Mouse (Mus musculus) limb, embryonic 15.5 days (tissue): Measurements from ENCODE around the gene Anxa6. TPM values are rescaled to one million over a fixed set of nuclear protein-coding genes. Genes with fewer than 3 reads are reported as not detected.
"Not testable (repeated sequence)": the region's sequence is repeated elsewhere in the genome, so short reads cannot be mapped to it uniquely, and the experiment has no call there.

Experiments
- ATAC-seq: fragments of 200-750 bp; cut with Nextera tagmentation; 2 replicates; pipeline ENCODE4 v1.8.0; 2017; ENCODE audit warnings: low read depth, moderate TSS enrichment; ENCODE audit not compliant: insufficient number of reproducible peaks, low FRiP score, low TSS enrichment
- H3K27ac ChIP-seq: fragments of 300-500 bp; sonication (generic); 2 replicates; pipeline ENCODE4 v1.5.1; 2015; ENCODE audit warnings: moderate library complexity, mild to moderate bottlenecking, inconsistent platforms
- H3K27me3 ChIP-seq: fragments of 300-500 bp; sonication (generic); 2 replicates; pipeline ENCODE4 v1.6.1; 2015; ENCODE audit warnings: inconsistent platforms
- H3K36me3 ChIP-seq: fragments of 300-500 bp; sonication (generic); 2 replicates; pipeline ENCODE4 v1.6.1; 2015; ENCODE audit warnings: inconsistent platforms
- H3K4me1 ChIP-seq: fragments of 300-500 bp; sonication (generic); 2 replicates; pipeline ENCODE4 v1.6.1; 2015; ENCODE audit warnings: inconsistent platforms
- H3K4me2 ChIP-seq: fragments of 300-500 bp; sonication (generic); 2 replicates; pipeline ENCODE4 v1.6.1; 2015; ENCODE audit warnings: mild to moderate bottlenecking, inconsistent platforms
- H3K4me3 ChIP-seq: fragments of 300-500 bp; sonication (generic); 2 replicates; pipeline ENCODE4 v1.5.1; 2015; ENCODE audit warnings: mild to moderate bottlenecking, inconsistent platforms
- H3K9ac ChIP-seq: fragments of 300-500 bp; sonication (generic); 2 replicates; pipeline ENCODE4 v1.6.1; 2015; ENCODE audit warnings: inconsistent platforms
- H3K9me3 ChIP-seq: fragments of 300-500 bp; sonication (generic); 2 replicates; pipeline ENCODE4 v1.6.1; 2016; ENCODE audit warnings: inconsistent platforms
- WGBS: fragments of 180-500 bp; shearing (Covaris S2); methylation state at CpG from one replicate; pipeline ENCODE4 v1.1.7; 2015; 5-methylcytosine and 5-hydroxymethylcytosine counted together
- polyA plus RNA-seq: library from polyadenylated mRNA; unstranded; fragments of >200 nt; fragmentation: Nextera tagmentation; extraction: Ambion mirVana; gene quantifications from 2 replicates; pipeline ENCODE4 v1.2.1, GENCODE M21; 2015

Gene Anxa6
- polyA plus RNA-seq, 1 experiment from 2014 or later = 380 TPM

DNA sequence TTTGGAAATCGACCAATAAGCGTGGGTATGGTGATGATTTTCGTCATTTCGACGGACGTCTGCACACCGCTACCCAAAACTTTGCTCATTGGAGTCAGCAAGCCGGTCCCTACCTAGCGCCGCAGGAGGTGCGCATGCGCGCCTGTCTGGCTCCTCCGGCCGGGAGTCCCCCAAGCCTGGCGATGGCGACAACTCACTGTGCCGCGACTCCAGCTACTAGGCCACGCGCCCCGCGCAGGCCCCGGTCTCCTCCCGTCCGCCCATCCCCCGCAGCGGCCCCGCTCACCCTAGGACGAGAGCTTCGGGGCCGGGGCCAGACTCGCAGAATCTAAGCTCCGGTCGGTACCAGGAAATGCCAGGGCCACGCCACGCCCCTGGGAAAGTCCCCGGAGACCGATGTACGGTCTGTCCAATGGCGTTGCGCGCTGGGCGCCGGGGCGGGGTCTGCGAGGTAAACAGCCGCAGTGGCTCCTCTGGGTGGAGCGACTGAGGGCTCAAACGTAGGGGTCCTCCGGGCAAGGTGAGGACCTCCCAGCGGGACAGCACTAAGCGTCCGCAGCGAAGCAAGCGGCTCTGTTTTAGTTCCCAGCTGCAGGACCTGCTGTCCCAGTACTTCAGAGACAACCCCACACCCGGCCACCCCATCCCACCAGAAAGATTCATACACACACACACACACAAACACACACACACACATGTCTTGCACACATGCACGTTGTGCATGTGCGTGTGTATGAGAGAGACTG is 77.3 kb downstream of the Anxa6 start:
- Histone ChIP-seq H3K9me3 (no peaks in the 10 kb centered on the region), H3K4me1 (peaks cover 11% of the 10 kb centered on the region), H3K4me3 (peak overlapping the region; percentile 90), H3K27ac (peak overlapping the region; percentile 92), H3K9ac (peak overlapping the region; percentile 80), H3K36me3 (0 out of 2 replicates have a peak, but pooled peaks cover 2% of the 10 kb centered on the region), H3K27me3 (no peaks in the 10 kb centered on the region), H3K4me2 (peak overlapping the region; percentile 68)
- under 1% methylated on average over 59 of the region's 59 CpGs for WGBS
- ATAC-seq = peak; percentile 95

DNA sequence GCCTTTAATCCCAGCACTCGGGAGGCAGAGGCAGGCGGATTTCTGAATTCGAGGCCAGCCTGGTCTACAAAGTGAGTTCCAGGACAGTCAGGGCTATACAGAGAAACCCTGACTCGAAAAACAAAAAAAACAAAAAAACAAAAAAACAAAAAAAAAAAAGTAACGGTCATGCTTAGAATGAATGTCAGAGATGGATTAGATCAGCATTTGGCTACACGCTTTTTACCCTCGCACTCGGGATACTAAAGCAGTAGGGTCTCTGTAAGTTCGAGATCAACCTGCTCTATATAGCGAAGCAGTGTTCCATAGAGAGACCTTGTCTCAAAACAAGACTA is 77.9 kb downstream of the Anxa6 start:
- peak overlapping the region; percentile 90 for H3K4me3 ChIP-seq
- peak overlapping the region; percentile 80 for H3K9ac ChIP-seq
- H3K36me3 ChIP-seq, H3K27me3 ChIP-seq, ATAC-seq, H3K9me3 ChIP-seq: not testable (repeated sequence)
- H3K4me2 ChIP-seq = peak overlapping the region; percentile 68
- 41% methylated on average over 10 of the region's 10 CpGs for WGBS
- H3K27ac ChIP-seq = peak overlapping the region; percentile 92; the same call in 1 of the 2 replicates
- peaks cover 11% of the 10 kb centered on the region for H3K4me1 ChIP-seq

DNA sequence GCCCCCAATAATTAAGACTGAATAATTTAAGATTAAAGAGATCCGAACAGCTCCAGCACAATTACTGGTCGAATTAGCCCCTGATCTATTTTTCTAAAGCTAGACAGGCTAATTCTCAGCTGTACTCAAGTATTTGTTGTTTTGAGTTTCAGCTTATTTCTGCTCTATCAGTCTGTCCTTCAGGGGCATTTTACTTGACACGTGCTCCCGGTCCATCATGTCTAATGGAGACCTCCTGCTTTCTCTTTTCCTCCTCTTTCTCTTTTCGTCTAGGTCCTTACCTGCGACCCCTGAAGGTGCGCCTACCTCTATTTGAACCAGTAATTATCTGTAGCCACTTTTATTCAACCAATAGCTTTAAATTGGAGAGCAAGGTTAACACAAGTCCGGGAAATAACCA is 78.5 kb downstream of the Anxa6 start:
- no peaks in the 10 kb centered on the region for H3K9me3 ChIP-seq
- H3K4me3 ChIP-seq = no peak overlapping the region
- no peak overlapping the region for H3K9ac ChIP-seq
- no peak overlapping the region for H3K27ac ChIP-seq
- no peak for ATAC-seq
- H3K4me1 ChIP-seq = peaks cover 11% of the 10 kb centered on the region
- WGBS = 85% methylated on average over 8 of the region's 8 CpGs
- 0 out of 2 replicates have a peak, but pooled peaks cover 5% of the 10 kb centered on the region for H3K36me3 ChIP-seq
- H3K27me3 ChIP-seq = no peaks in the 10 kb centered on the region
- peak overlapping the region; percentile 68; the same call in 1 of the 2 replicates for H3K4me2 ChIP-seq

DNA sequence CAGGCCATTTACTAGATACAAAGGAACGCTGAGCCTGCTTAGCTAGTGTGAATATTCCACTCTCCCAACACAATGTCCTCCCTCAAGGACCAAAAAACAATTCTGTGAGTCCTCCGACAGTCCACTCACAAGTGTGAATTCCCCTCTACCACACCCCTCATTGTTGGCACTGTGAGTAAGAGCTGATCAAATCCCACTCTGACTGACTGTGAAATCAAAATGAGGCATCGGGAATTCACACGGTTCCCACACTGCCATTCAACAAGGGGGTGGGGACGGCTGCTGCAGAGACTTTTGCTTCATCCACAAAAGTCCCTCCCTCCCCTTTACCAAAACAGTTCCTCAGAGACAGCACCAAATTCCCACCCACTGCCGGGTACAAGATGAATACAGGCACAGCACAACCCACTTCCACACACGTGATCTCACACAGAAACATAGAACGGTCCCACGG is 79.2 kb downstream of the Anxa6 start:
- H3K9ac ChIP-seq = no peak overlapping the region
- H3K4me2 ChIP-seq = no peak overlapping the region; the same call in 1 of the 2 replicates
- H3K4me1 ChIP-seq = peaks cover 11% of the 10 kb centered on the region
- H3K9me3 ChIP-seq = no peaks in the 10 kb centered on the region
- no peak for ATAC-seq
- H3K27me3 ChIP-seq = no peaks in the 10 kb centered on the region
- H3K4me3 ChIP-seq = no peak overlapping the region; the same call in 1 of the 2 replicates
- H3K36me3 ChIP-seq = 0 out of 2 replicates have a peak, but pooled peaks cover 5% of the 10 kb centered on the region
- H3K27ac ChIP-seq = no peak overlapping the region
- WGBS = 38% methylated on average over 9 of the region's 9 CpGs

DNA sequence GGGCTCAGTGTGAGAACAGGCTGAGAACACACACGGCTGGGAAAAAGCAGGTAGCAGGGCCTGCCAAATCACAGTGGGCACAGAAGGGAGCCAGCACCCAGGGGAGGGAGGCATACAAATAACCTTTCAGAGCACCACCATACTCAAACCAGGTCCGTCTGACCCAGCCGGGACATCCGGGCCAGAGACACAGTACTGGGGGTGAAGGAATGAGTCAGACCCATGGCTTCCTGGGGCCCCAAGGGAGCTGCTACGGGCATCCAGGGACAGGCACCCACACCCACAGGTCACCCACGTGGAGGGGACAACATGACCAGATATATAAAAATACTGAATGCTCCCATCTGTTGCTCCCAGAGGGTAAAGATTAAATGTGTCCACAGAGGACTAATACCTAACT is 80.6 kb downstream of the Anxa6 start:
- Histone ChIP-seq H3K4me1 (peaks cover 11% of the 10 kb centered on the region), H3K4me2 (no peak overlapping the region), H3K27me3 (no peaks in the 10 kb centered on the region), H3K36me3 (0 out of 2 replicates have a peak, but pooled peaks cover 5% of the 10 kb centered on the region), H3K4me3 (no peak overlapping the region), H3K9ac (no peak overlapping the region), H3K9me3 (no peaks in the 10 kb centered on the region), H3K27ac (no peak overlapping the region)
- no peak for ATAC-seq
- WGBS = 66% methylated on average over 6 of the region's 6 CpGs

DNA sequence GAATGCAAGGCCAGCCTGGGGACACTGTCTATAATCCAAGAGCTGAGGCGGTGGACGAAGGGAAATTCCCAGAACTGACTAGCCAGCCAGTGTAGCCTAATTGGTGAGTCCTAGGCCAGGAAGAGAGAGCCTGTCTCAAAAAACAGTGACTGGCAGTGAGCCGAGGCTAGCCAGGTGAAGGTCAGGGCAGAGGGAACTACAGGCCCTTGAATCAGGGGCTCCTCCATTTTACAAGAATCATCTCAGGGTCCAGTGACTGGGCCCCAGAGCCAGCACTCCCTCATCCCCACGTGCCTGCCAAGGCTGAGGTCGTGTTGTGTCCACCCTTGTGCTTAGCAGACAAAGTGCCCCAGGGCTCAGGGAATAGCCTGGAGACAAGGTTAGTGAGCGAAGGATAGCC is 82.6 kb downstream of the Anxa6 start:
- Histone ChIP-seq H3K4me1 (peaks cover 11% of the 10 kb centered on the region), H3K36me3 (0 out of 2 replicates have a peak, but pooled peaks cover 8% of the 10 kb centered on the region), H3K4me2 (no peak overlapping the region), H3K9ac (no peak overlapping the region), H3K9me3 (no peaks in the 10 kb centered on the region), H3K27ac (no peak overlapping the region), H3K4me3 (no peak overlapping the region), H3K27me3 (no peaks in the 10 kb centered on the region)
- no peak for ATAC-seq
- WGBS = 73% methylated on average over 6 of the region's 6 CpGs

DNA sequence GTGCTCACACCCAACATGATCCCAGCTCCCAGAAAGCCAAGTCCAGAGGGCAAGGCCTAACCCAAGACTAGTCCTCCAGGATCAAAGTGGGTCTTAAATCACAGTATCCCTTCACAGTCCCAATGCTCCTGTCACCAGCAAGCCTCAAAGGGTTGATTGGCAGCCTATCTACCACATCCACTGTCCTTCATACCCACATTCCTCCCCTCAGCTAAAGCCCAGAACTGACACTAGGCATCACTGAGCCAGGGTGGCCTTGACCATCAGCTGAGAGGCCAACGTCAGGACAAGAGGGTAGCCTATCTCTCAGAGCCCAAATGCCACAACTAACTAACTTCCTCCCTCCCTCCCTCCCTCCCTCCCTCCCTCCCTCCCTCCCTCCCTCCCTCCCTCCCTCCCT is 83.5 kb downstream of the Anxa6 start:
- Histone ChIP-seq H3K4me1 (peaks cover 11% of the 10 kb centered on the region), H3K27me3 (no peaks in the 10 kb centered on the region), H3K36me3 (peaks cover 8% of the 10 kb centered on the region; the same call in 1 of the 2 replicates), H3K9ac (no peak overlapping the region), H3K9me3 (no peaks in the 10 kb centered on the region), H3K4me2 (no peak overlapping the region), H3K4me3 (no peak overlapping the region), H3K27ac (no peak overlapping the region)
- ATAC-seq = no peak
- WGBS = 75% methylated on average over 1 of the region's 1 CpGs

DNA sequence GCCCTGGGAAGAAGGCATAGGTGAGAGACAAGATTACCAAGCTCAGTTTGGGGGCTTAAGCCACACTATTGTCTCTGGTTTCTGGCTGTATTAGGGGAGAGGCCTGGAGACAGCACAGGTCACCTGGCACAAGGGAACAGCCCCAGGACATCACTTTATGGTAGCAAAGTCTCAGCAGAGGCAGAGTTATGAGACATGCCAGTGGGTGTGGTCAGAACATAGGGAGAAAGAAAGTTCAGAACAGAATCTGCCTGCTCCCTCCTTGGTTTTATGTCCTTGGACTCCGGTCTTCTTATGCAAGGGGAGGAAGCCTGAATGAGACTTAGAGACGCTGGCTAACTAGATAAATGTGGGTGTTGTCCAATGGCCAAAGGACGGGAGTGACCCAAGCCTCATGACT is 88.5 kb downstream of the Anxa6 start:
- Histone ChIP-seq H3K9ac (no peak overlapping the region), H3K4me1 (no peaks in the 10 kb centered on the region), H3K9me3 (no peaks in the 10 kb centered on the region), H3K27me3 (no peaks in the 10 kb centered on the region), H3K36me3 (peaks cover 4% of the 10 kb centered on the region; the same call in 1 of the 2 replicates), H3K4me2 (no peak overlapping the region), H3K4me3 (no peak overlapping the region), H3K27ac (no peak overlapping the region)
- 83% methylated on average over 3 of the region's 3 CpGs for WGBS
- no peak for ATAC-seq

DNA sequence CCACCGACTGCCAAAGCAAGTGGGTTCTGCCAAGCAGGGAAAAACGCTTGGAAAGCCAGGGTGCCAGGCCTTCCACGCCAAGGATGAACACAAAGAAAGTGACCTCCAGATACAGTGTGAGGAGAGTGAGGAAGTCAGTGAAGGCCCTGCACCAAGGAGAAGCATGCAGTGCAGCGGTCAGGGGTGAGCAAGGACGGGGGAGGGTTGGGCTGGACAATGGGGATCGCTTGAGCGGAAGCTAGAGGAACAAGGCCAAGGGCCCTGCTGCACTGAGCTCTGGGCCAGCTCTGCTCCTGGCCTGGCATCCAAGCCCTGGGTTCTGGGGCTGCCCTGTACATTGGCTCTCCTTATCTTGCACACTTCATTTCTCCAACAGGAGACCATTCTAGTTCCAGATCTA is 93.2 kb downstream of the Anxa6 start:
- ATAC-seq = no peak
- H3K36me3 ChIP-seq = peaks cover 36% of the 10 kb centered on the region
- H3K27me3 ChIP-seq = no peaks in the 10 kb centered on the region
- H3K4me3 ChIP-seq = no peak overlapping the region
- no peak overlapping the region for H3K27ac ChIP-seq
- no peak overlapping the region for H3K9ac ChIP-seq
- WGBS = 86% methylated on average over 7 of the region's 7 CpGs
- no peak overlapping the region for H3K4me2 ChIP-seq
- H3K9me3 ChIP-seq = no peaks in the 10 kb centered on the region
- peaks cover 3% of the 10 kb centered on the region; the same call in 1 of the 2 replicates for H3K4me1 ChIP-seq

DNA sequence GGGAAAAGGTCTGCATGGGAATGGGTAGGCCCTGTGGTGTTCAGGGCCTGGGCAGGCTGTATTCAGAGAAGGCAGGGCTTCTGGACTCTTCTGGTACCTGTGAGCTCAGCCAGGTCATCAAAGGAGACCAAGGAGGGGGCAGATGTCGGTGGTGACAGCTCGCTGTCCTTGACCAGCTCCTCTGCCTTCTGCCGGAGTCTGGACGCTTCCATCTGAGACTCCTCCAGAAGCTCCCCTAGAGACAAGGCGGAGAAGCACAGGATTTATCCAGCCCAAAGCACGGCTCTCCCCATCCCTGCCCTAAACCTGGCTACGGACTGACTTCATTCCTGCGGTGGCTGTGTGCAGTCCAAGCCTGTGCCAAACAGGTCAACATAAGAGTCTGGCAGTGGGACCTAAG is 93.7 kb downstream of the Anxa6 start:
- Histone ChIP-seq H3K27me3 (no peaks in the 10 kb centered on the region), H3K4me3 (no peak overlapping the region), H3K36me3 (peaks cover 38% of the 10 kb centered on the region), H3K4me1 (peaks cover 3% of the 10 kb centered on the region; the same call in 1 of the 2 replicates), H3K9me3 (no peaks in the 10 kb centered on the region), H3K9ac (no peak overlapping the region), H3K4me2 (no peak overlapping the region), H3K27ac (no peak overlapping the region)
- no peak for ATAC-seq
- WGBS = 83% methylated on average over 8 of the region's 8 CpGs

DNA sequence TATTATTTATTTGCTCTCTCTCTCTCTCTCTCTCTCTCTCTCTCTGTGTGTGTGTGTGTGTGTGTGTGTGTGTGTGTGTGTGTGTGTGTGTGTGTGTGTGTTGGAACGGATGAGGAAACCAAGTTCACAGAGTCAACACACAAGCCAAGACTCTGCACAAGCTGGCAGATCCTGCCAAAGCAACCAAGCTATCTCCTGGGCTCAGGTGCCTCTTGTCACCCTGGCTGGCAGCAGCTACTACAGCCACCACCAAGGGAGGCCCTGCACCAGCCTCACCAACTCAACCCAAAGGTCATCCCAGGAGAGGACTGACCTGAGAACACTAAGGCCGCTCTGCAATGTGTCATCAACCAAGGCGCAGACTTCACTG is 96.5 kb downstream of the Anxa6 start:
- Histone ChIP-seq H3K4me3 (no peak overlapping the region), H3K27ac (no peak overlapping the region), H3K27me3 (no peaks in the 10 kb centered on the region), H3K9me3 (no peaks in the 10 kb centered on the region), H3K4me2 (no peak overlapping the region), H3K9ac (no peak overlapping the region), H3K4me1 (peaks cover 3% of the 10 kb centered on the region; the same call in 1 of the 2 replicates), H3K36me3 (peaks cover 63% of the 10 kb centered on the region)
- WGBS = 89% methylated on average over 3 of the region's 3 CpGs
- no peak for ATAC-seq

DNA sequence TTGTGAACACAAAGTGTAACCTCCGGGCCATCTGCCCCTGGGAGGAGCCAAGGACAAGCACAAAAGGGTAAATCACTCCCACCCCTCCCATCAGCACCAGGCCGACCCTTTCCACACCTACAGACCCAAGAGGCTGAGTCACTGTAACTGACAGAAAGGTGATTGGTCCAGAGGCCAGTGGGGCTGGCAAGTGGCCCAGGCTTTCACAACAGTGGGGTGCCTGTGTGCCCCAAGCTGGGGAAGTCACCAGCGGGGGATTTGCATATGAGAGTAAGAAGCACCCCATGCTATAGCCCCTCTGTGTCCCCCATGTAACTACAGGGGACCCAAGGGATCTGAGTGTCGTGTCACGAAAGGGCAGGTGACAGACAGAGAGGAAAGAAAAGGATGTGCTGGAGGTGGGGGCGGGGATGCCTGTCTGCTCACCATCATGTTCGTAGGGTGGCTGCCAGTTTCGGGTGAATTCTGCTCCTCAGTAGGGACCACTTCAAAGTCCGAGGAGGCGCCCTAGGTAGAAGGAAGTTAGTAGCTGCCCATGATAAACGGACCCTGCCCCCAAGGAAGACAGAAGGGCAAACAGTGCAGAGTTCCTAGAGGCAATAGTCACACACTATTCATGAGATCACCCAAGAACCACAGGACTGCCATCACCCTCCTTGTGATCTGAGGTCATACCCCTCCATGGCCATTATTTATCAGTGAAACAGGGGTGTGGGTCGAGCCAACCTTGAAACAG is 97.0 kb downstream of the Anxa6 start:
- peaks cover 69% of the 10 kb centered on the region for H3K36me3 ChIP-seq
- ATAC-seq = no peak
- H3K27me3 ChIP-seq = no peaks in the 10 kb centered on the region
- no peak overlapping the region for H3K4me3 ChIP-seq
- 43% methylated on average over 12 of the region's 12 CpGs for WGBS
- no peak overlapping the region for H3K27ac ChIP-seq
- H3K4me1 ChIP-seq = peaks cover 3% of the 10 kb centered on the region; the same call in 1 of the 2 replicates
- no peak overlapping the region for H3K9ac ChIP-seq
- H3K4me2 ChIP-seq = no peak overlapping the region
- H3K9me3 ChIP-seq = no peaks in the 10 kb centered on the region
